8 mouse cellular contexts compared by ENCODE assay signal in the genomic region with DNA sequence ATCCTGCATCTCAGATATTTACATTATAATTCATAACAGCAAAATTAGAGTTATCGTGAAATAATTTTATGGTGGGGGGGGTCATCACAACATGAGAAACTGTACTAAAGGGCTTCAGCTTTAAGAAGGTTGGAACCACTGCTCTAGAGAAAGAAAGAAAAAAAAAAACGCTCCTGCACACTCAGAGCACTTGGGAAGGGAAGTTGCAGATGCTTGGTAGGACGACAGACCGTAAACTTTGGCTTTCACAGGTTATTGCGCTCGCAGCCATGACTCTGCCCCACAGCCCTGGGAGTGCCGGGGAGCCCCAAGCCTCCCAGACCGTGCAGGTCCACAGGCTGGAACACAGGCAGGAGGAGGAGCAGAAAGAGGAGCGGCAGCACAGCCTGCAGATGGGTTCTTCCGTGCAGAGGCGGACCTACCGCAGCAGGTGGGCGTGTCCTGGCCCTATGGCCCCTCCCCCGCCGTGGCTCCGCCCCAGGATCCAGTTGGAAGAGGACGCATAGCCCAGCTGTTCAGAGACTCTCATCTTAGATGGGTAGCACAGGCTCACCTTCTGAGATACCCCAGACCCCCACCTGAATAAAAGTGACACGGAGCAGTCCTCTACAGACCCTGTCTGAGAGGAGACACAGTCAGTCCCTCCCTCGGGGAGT. TPM values are rescaled to one million over a fixed set of nuclear protein-coding genes. Genes with fewer than 3 reads are reported as not detected.
DNase-seq lines count a peak whose midpoint lies in the region; ATAC-seq and TF ChIP-seq lines count a peak whose summit lies in the region.

No protein-coding gene starts in this region.

- H3K4me2 ChIP-seq in liver, embryonic 14.5 days (ENCODE audit: low read depth): peak overlapping the region; percentile 39
- peak overlapping the region; percentile 58 for H3K4me2 ChIP-seq in stomach, embryonic 15.5 days

- no peaks in the 10 kb centered on the region for H3K36me3 ChIP-seq in heart, embryonic 10.5 days
- no peaks in the 10 kb centered on the region for H3K36me3 ChIP-seq in liver, embryonic 14.5 days (replicated peaks; ENCODE audit: control insufficient read depth, insufficient read depth, low read depth)
- H3K36me3 ChIP-seq in stomach, embryonic 15.5 days: no peaks in the 10 kb centered on the region

- H3K4me1 ChIP-seq in heart, embryonic 10.5 days: peaks cover 39% of the 10 kb centered on the region
- H3K4me1 ChIP-seq in liver, embryonic 14.5 days (replicated peaks; ENCODE audit: control insufficient read depth in 2 of 2, insufficient read depth in 2 of 2, low read length in 1 of 2): no peaks in the 10 kb centered on the region; a peak in 1 of 4 replicates
- H3K4me1 ChIP-seq in stomach, embryonic 15.5 days: peaks cover 13% of the 10 kb centered on the region

- peak; percentile 78 for ATAC-seq in liver, embryonic 14.5 days (ENCODE audit: insufficient read depth)
- peak; percentile 93 for ATAC-seq in stomach, embryonic 15.5 days (ENCODE audit: insufficient read depth, low FRiP score, low read depth)

- peaks cover 26% of the 10 kb centered on the region for H3K27me3 ChIP-seq in heart, embryonic 10.5 days (ENCODE audit: insufficient read depth, poor library complexity, severe bottlenecking)
- no peaks in the 10 kb centered on the region for H3K27me3 ChIP-seq in liver, embryonic 14.5 days (ENCODE audit: control insufficient read depth, insufficient read depth, low read length)
- H3K27me3 ChIP-seq in stomach, embryonic 15.5 days (replicated peaks): no peaks in the 10 kb centered on the region

- no peaks in the 10 kb centered on the region for H3K9me3 ChIP-seq in heart, embryonic 10.5 days
- H3K9me3 ChIP-seq in liver, embryonic 14.5 days (ENCODE audit: control insufficient read depth, low read length): no peaks in the 10 kb centered on the region
- no peaks in the 10 kb centered on the region for H3K9me3 ChIP-seq in stomach, embryonic 15.5 days

- no peak for TF ChIP-seq CTCF in liver, embryonic 14.5 days (IDR thresholded peaks at IDR 0.05; ENCODE audit: low read depth)

- DNase-seq in cerebellum, postnatal 10 days: peak; percentile 72 to 81
- no peak for DNase-seq in cerebellum, adult 11 months
- peak; percentile 84 for DNase-seq in embryo, embryonic 11 days
- DNase-seq in heart, embryonic 10.5 days (ENCODE audit: low spot score): peak; percentile 91
- peak; percentile 88 for DNase-seq in kidney, adult 9 months
- peak in 2 of 3 experiments; percentile 31 to 46 for DNase-seq in liver, embryonic 14.5 days (ENCODE audit: low read depth in 3 of 3, low spot score in 3 of 3)
- peak; percentile 64 for DNase-seq in naive thymus-derived CD4-positive, alpha-beta T cell, adult 2 months (ENCODE audit: low read depth)

- no peak for TF ChIP-seq EP300 in liver, embryonic 14.5 days (IDR thresholded peaks at IDR 0.05; ENCODE audit: low read depth)

- 0 out of 2 replicates have a peak overlapping the region, but pooled peaks have one; percentile 56 for H3K27ac ChIP-seq in heart, embryonic 10.5 days
- H3K27ac ChIP-seq in liver, embryonic 14.5 days: no peak overlapping the region
- H3K27ac ChIP-seq in stomach, embryonic 15.5 days: no peak overlapping the region; the same call in 1 of the 2 replicates

- 11% methylated on average over 19 of the region's 19 CpGs for WGBS in heart, embryonic 10.5 days
- WGBS in liver, embryonic 14.5 days (ENCODE audit: insufficient replicate concordance): 6% methylated on average over 19 of the region's 19 CpGs
- WGBS in stomach, embryonic 15.5 days: 7% methylated on average over 19 of the region's 19 CpGs

- H3K9ac ChIP-seq in liver, embryonic 14.5 days (replicated peaks): no peak overlapping the region
- H3K9ac ChIP-seq in stomach, embryonic 15.5 days: no peak overlapping the region; the same call in 1 of the 2 replicates

- peak overlapping the region; percentile 58 for H3K4me3 ChIP-seq in heart, embryonic 10.5 days
- H3K4me3 ChIP-seq in liver, embryonic 14.5 days (ENCODE audit: insufficient read depth in 1 of 2, low read depth in 2 of 2, low read length in 2 of 2): no peak overlapping the region
- H3K4me3 ChIP-seq in stomach, embryonic 15.5 days (replicated peaks): peak overlapping the region; percentile 34

RNA-seq across cellular contexts. Expression of gene Myom3, which starts 2.9 kb away (rescaled TPM):
- polyA plus RNA-seq in heart, embryonic 10.5 days (2016; fragmentation: Nextera tagmentation; extraction: Ambion mirVana): 0.05 TPM in 1 of 2 replicates, not detected in the other
- 0.03 and 0.06 TPM in 2 replicates for polyA plus RNA-seq in liver, embryonic 14.5 days (2012; rRNA removed)
- 0.04 TPM in 1 of 2 replicates, not detected in the other for polyA plus RNA-seq in liver, embryonic 14.5 days (2014; fragmentation: Nextera tagmentation; extraction: Ambion mirVana)
- polyA plus RNA-seq in stomach, embryonic 15.5 days (2015; fragmentation: Nextera tagmentation; extraction: Ambion mirVana): 0.58 and 1.1 TPM in 2 replicates

RNA-seq across cellular contexts. Expression of gene Il22ra1, which starts 34.4 kb away (rescaled TPM):
- polyA plus RNA-seq in heart, embryonic 10.5 days (2016; fragmentation: Nextera tagmentation; extraction: Ambion mirVana): 0.13 TPM in 1 of 2 replicates, not detected in the other
- 0.98 and 1.3 TPM in 2 replicates for polyA plus RNA-seq in liver, embryonic 14.5 days (2012; rRNA removed)
- polyA plus RNA-seq in liver, embryonic 14.5 days (2014; fragmentation: Nextera tagmentation; extraction: Ambion mirVana): 0.36 and 0.54 TPM in 2 replicates
- polyA plus RNA-seq in stomach, embryonic 15.5 days (2015; fragmentation: Nextera tagmentation; extraction: Ambion mirVana): 2.0 and 2.8 TPM in 2 replicates

Comparison
In these comparisons a context has a peak if more than half of its experiments do, and no peak if none do; other contexts are left out.
1. H3K4me3 ChIP-seq: peak in heart, embryonic 10.5 days (single experiment) and stomach, embryonic 15.5 days (single experiment); none in liver, embryonic 14.5 days (0 of 2).